Comparison of ENCODE assay signal across 10 mouse cellular contexts in genomic region chr11:115911134-115911561, GRCm38 (mm10). TPM values are rescaled to one million over a fixed set of nuclear protein-coding genes. Genes with fewer than 3 reads are reported as not detected.
DNase-seq lines count a peak whose midpoint lies in the region; ATAC-seq and TF ChIP-seq lines count a peak whose summit lies in the region.
"Had no signal": no experiment of that assay in that cellular context is flagged by ENCODE, and none has a peak within 500 bp of the region (broad histone marks: within the 10 kb centered on the region; RNA-seq: fewer than 3 reads in every experiment).

No protein-coding gene starts in this region.

- TF ChIP-seq POLR2A in lung, adult 2 months (IDR thresholded peaks at IDR 0.05; ENCODE audit: borderline replicate concordance, extremely low read depth, low read depth, low read length), result no peak
- no peak for TF ChIP-seq POLR2A in thymus, adult 2 months (IDR thresholded peaks at IDR 0.05; ENCODE audit: control insufficient read depth, extremely low read depth, insufficient read depth, low read length, poor library complexity)

- no peak overlapping the region for H3K4me2 ChIP-seq in lung, embryonic 14.5 days
- peak overlapping the region; percentile 51 for H3K4me2 ChIP-seq in liver, embryonic 16.5 days (ENCODE audit: low read depth, low read length)
- H3K4me2 ChIP-seq in forebrain, embryonic 13.5 days, result no peak overlapping the region

- no peaks in the 10 kb centered on the region for H3K4me1 ChIP-seq in lung, embryonic 14.5 days (ENCODE audit: insufficient read depth)
- H3K4me1 ChIP-seq in lung, adult 2 months (ENCODE audit: control insufficient read depth, insufficient read depth, low read length), result peaks cover 7% of the 10 kb centered on the region; the same call in 1 of the 2 replicates
- peaks cover 38% of the 10 kb centered on the region for H3K4me1 ChIP-seq in liver, embryonic 16.5 days (ENCODE audit: control insufficient read depth, low read depth, low read length)
- peaks cover 37% of the 10 kb centered on the region for H3K4me1 ChIP-seq in thymus, adult 2 months (replicated peaks; ENCODE audit: control insufficient read depth, insufficient read depth, low read length)
- no peaks in the 10 kb centered on the region for H3K4me1 ChIP-seq in forebrain, embryonic 13.5 days

- DNase-seq in lung, embryonic 14.5 days, result no peak
- no peak for DNase-seq in lung, adult 2 months
- DNase-seq in thymus, adult 2 months, result peak; percentile 49
- DNase-seq in retina, postnatal 1 day, result no peak
- DNase-seq in adrenal gland, adult 8-10 months, result no peak

- peak overlapping the region; percentile 87 for H3K27ac ChIP-seq in lung, embryonic 14.5 days (ENCODE audit: low read depth)
- peak overlapping the region; percentile 94 for H3K27ac ChIP-seq in liver, embryonic 16.5 days (ENCODE audit: low read length)
- peak overlapping the region; percentile 79 for H3K27ac ChIP-seq in thymus, adult 2 months (ENCODE audit: control insufficient read depth, insufficient read depth, low read length)
- no peak overlapping the region for H3K27ac ChIP-seq in forebrain, embryonic 13.5 days

- no peaks in the 10 kb centered on the region for H3K27me3 ChIP-seq in lung, embryonic 14.5 days (ENCODE audit: insufficient read depth, low read length)
- no peaks in the 10 kb centered on the region for H3K27me3 ChIP-seq in liver, embryonic 16.5 days (ENCODE audit: control insufficient read depth, insufficient read depth, low read depth, low read length)
- no peaks in the 10 kb centered on the region for H3K27me3 ChIP-seq in thymus, adult 2 months (ENCODE audit: control insufficient read depth, insufficient read depth, low read length)
- H3K27me3 ChIP-seq in forebrain, embryonic 13.5 days, result no peaks in the 10 kb centered on the region

- H3K9ac ChIP-seq in lung, embryonic 14.5 days, result no peak overlapping the region
- H3K9ac ChIP-seq in liver, embryonic 16.5 days (ENCODE audit: low read depth, low read length), result peak overlapping the region; percentile 54
- no peak overlapping the region for H3K9ac ChIP-seq in forebrain, embryonic 13.5 days

- H3K9me3 ChIP-seq in lung, embryonic 14.5 days (ENCODE audit: low read depth, low read length), result no peaks in the 10 kb centered on the region
- no peaks in the 10 kb centered on the region for H3K9me3 ChIP-seq in liver, embryonic 16.5 days (replicated peaks; ENCODE audit: control insufficient read depth, low read length)
- H3K9me3 ChIP-seq in forebrain, embryonic 13.5 days (replicated peaks), result no peaks in the 10 kb centered on the region

- ATAC-seq in lung, embryonic 14.5 days (ENCODE audit: insufficient read depth), result no peak
- peak; percentile 43 for ATAC-seq in granulocyte monocyte progenitor cell, adult 5-6 weeks (replicated peaks; ENCODE audit: poor library complexity, severe bottlenecking)
- ATAC-seq in liver, embryonic 16.5 days (ENCODE audit: low read depth), result peak; percentile 88
- no peak for ATAC-seq in forebrain, embryonic 13.5 days

- peaks cover 18% of the 10 kb centered on the region for H3K36me3 ChIP-seq in lung, embryonic 14.5 days (ENCODE audit: insufficient read depth)
- peaks cover 16% of the 10 kb centered on the region for H3K36me3 ChIP-seq in liver, embryonic 16.5 days (ENCODE audit: control insufficient read depth, insufficient read depth)
- H3K36me3 ChIP-seq in thymus, adult 2 months (ENCODE audit: control insufficient read depth, insufficient read depth, low read length), result no peaks in the 10 kb centered on the region
- peaks cover 57% of the 10 kb centered on the region for H3K36me3 ChIP-seq in forebrain, embryonic 13.5 days (ENCODE audit: poor library complexity, severe bottlenecking)

- 76% methylated on average over 5 of the region's 5 CpGs for WGBS in lung, embryonic 14.5 days
- 20% methylated on average over 5 of the region's 5 CpGs for WGBS in lung, adult 2 months
- 12% methylated on average over 5 of the region's 5 CpGs for WGBS in liver, embryonic 16.5 days (ENCODE audit: insufficient replicate concordance)
- WGBS in thymus, adult 2 months, result 6% methylated on average over 5 of the region's 5 CpGs
- 96% methylated on average over 5 of the region's 5 CpGs for WGBS in forebrain, embryonic 13.5 days

- no peak overlapping the region for H3K4me3 ChIP-seq in lung, embryonic 14.5 days (ENCODE audit: low read depth, low read length)
- H3K4me3 ChIP-seq in lung, adult 2 months (replicated peaks; ENCODE audit: extremely low read depth, low read depth, low read length), result no peak overlapping the region
- peak overlapping the region; percentile 9; the same call in 1 of the 2 replicates for H3K4me3 ChIP-seq in liver, embryonic 16.5 days (ENCODE audit: low read depth, low read length)
- H3K4me3 ChIP-seq in thymus, adult 2 months (ENCODE audit: control insufficient read depth, insufficient read depth, low read length), result no peak overlapping the region
- no peak overlapping the region for H3K4me3 ChIP-seq in forebrain, embryonic 13.5 days

- no peak for TF ChIP-seq CTCF in lung, embryonic 14.5 days (IDR thresholded peaks at IDR 0.05; ENCODE audit: low read depth)
- TF ChIP-seq CTCF in lung, adult 2 months (IDR thresholded peaks at IDR 0.05; ENCODE audit: insufficient read depth, low read length), result no peak
- TF ChIP-seq CTCF in thymus, adult 2 months (IDR thresholded peaks at IDR 0.05; ENCODE audit: borderline replicate concordance, control insufficient read depth, extremely low read depth, insufficient read depth, low read length, poor library complexity), result no peak

RNA-seq across cellular contexts. Expression of gene Smim6, which starts 0.7 kb away (rescaled TPM):
- polyA plus RNA-seq in lung, embryonic 14.5 days (2014; fragmentation: Nextera tagmentation; extraction: Ambion mirVana), result 11.4 and 12.2 TPM in 2 replicates
- 8.5 and 9.1 TPM in 2 replicates for polyA plus RNA-seq in lung, adult 2 months (2012; rRNA removed)
- 0.88 and 2.3 TPM in 2 replicates for total RNA-seq in granulocyte monocyte progenitor cell, adult 5-6 weeks (2014; fragmentation: Nextera tagmentation)
- total RNA-seq in granulocyte monocyte progenitor cell, adult 5-6 weeks (2017), result 0.69 TPM in 1 of 2 replicates, not detected in the other
- polyA plus RNA-seq in liver, embryonic 16.5 days (2015; fragmentation: Nextera tagmentation; extraction: Ambion mirVana), result 2.7 and 3.1 TPM in 2 replicates
- polyA plus RNA-seq in thymus, adult 2 months (2012; rRNA removed), result 0.62 and 0.71 TPM in 2 replicates
- 0.80 and 0.86 TPM in 2 replicates for polyA plus RNA-seq in forebrain, embryonic 13.5 days (2015; fragmentation: Nextera tagmentation; extraction: Ambion mirVana)
- not detected for total RNA-seq in adrenal gland, adult 8-10 months (2022)
- total RNA-seq: left cerebral cortex, postnatal 25 days had no signal
- polyA plus RNA-seq: cortical plate, adult 2 months had no signal

RNA-seq across cellular contexts. Expression of gene Smim5, which starts 11.4 kb away (rescaled TPM):
- 1.9 and 3.2 TPM in 2 replicates for polyA plus RNA-seq in lung, embryonic 14.5 days (2014; fragmentation: Nextera tagmentation; extraction: Ambion mirVana)
- 10.3 and 10.8 TPM in 2 replicates for polyA plus RNA-seq in lung, adult 2 months (2012; rRNA removed)
- total RNA-seq in granulocyte monocyte progenitor cell, adult 5-6 weeks (2014; fragmentation: Nextera tagmentation), result 7.1 and 10.4 TPM in 2 replicates
- 3.5 and 7.8 TPM in 2 replicates for total RNA-seq in granulocyte monocyte progenitor cell, adult 5-6 weeks (2017)
- 29.5 and 30.1 TPM in 2 replicates for polyA plus RNA-seq in liver, embryonic 16.5 days (2015; fragmentation: Nextera tagmentation; extraction: Ambion mirVana)
- 8.4 and 9.5 TPM in 2 replicates for polyA plus RNA-seq in thymus, adult 2 months (2012; rRNA removed)
- polyA plus RNA-seq in forebrain, embryonic 13.5 days (2015; fragmentation: Nextera tagmentation; extraction: Ambion mirVana), result 1.4 and 1.5 TPM in 2 replicates
- total RNA-seq in adrenal gland, adult 8-10 months (2022), result under 1 TPM; 0.29 to 0.65 (median 0.42) TPM

RNA-seq across cellular contexts. Expression of gene Sap30bp, which starts 21.9 kb away (rescaled TPM):
- 39.1 and 43.5 TPM in 2 replicates for polyA plus RNA-seq in lung, embryonic 14.5 days (2014; fragmentation: Nextera tagmentation; extraction: Ambion mirVana)
- polyA plus RNA-seq in lung, adult 2 months (2012; rRNA removed), result 18.8 and 23.0 TPM in 2 replicates
- total RNA-seq in granulocyte monocyte progenitor cell, adult 5-6 weeks (2014; fragmentation: Nextera tagmentation), result 20.4 and 44.5 TPM in 2 replicates
- 145 and 211 TPM in 2 replicates for total RNA-seq in granulocyte monocyte progenitor cell, adult 5-6 weeks (2017)
- 13.6 and 16.2 TPM in 2 replicates for polyA plus RNA-seq in liver, embryonic 16.5 days (2015; fragmentation: Nextera tagmentation; extraction: Ambion mirVana)
- 43.4 and 44.8 TPM in 2 replicates for polyA plus RNA-seq in thymus, adult 2 months (2012; rRNA removed)
- polyA plus RNA-seq in forebrain, embryonic 13.5 days (2015; fragmentation: Nextera tagmentation; extraction: Ambion mirVana), result 56.1 and 62.4 TPM in 2 replicates
- 10 to 100 TPM; 46.2 to 53.7 (median 48.3) TPM for total RNA-seq in adrenal gland, adult 8-10 months (2022)

RNA-seq across cellular contexts. Expression of gene Recql5, which starts 22.1 kb away (rescaled TPM):
- polyA plus RNA-seq in lung, embryonic 14.5 days (2014; fragmentation: Nextera tagmentation; extraction: Ambion mirVana), result 17.8 and 21.7 TPM in 2 replicates
- polyA plus RNA-seq in lung, adult 2 months (2012; rRNA removed), result 14.5 and 18.0 TPM in 2 replicates
- 22.8 and 27.6 TPM in 2 replicates for total RNA-seq in granulocyte monocyte progenitor cell, adult 5-6 weeks (2014; fragmentation: Nextera tagmentation)
- total RNA-seq in granulocyte monocyte progenitor cell, adult 5-6 weeks (2017), result 18.9 and 19.3 TPM in 2 replicates
- polyA plus RNA-seq in liver, embryonic 16.5 days (2015; fragmentation: Nextera tagmentation; extraction: Ambion mirVana), result 7.9 and 8.9 TPM in 2 replicates
- 32.4 and 34.3 TPM in 2 replicates for polyA plus RNA-seq in thymus, adult 2 months (2012; rRNA removed)
- 24.4 and 29.6 TPM in 2 replicates for polyA plus RNA-seq in forebrain, embryonic 13.5 days (2015; fragmentation: Nextera tagmentation; extraction: Ambion mirVana)
- 10 to 100 TPM; 24.7 to 40.4 (median 36.6) TPM for total RNA-seq in adrenal gland, adult 8-10 months (2022)

RNA-seq across cellular contexts. Expression of gene Myo15b, which starts 52.9 kb away (rescaled TPM):
- polyA plus RNA-seq in lung, embryonic 14.5 days (2014; fragmentation: Nextera tagmentation; extraction: Ambion mirVana), result 0.12 and 0.28 TPM in 2 replicates
- polyA plus RNA-seq in lung, adult 2 months (2012; rRNA removed), result 5.4 and 7.9 TPM in 2 replicates
- total RNA-seq in granulocyte monocyte progenitor cell, adult 5-6 weeks (2014; fragmentation: Nextera tagmentation), result 4.4 and 5.4 TPM in 2 replicates
- total RNA-seq in granulocyte monocyte progenitor cell, adult 5-6 weeks (2017), result 1.1 and 2.1 TPM in 2 replicates
- polyA plus RNA-seq in liver, embryonic 16.5 days (2015; fragmentation: Nextera tagmentation; extraction: Ambion mirVana), result 0.34 and 1.5 TPM in 2 replicates
- 5.4 and 6.1 TPM in 2 replicates for polyA plus RNA-seq in thymus, adult 2 months (2012; rRNA removed)
- 0.21 TPM in 1 of 2 replicates, not detected in the other for polyA plus RNA-seq in forebrain, embryonic 13.5 days (2015; fragmentation: Nextera tagmentation; extraction: Ambion mirVana)
- 1 to 10 TPM in 1 of 4 experiments, under 1 TPM in 2, not detected in 1; 0.09 to 1.1 (median 0.32) TPM for total RNA-seq in adrenal gland, adult 8-10 months (2022)

Comparison
In these comparisons a context has a peak if more than half of its experiments do, and no peak if none do; other contexts are left out.
1. ATAC-seq: peak in granulocyte monocyte progenitor cell, adult 5-6 weeks (single experiment) and liver, embryonic 16.5 days (single experiment); none in lung, embryonic 14.5 days (single experiment) and forebrain, embryonic 13.5 days (single experiment).